Mouse (Mus musculus): ENCODE measurements around the gene Gcm1.

Gcm1 gene

GRCm38 (mm10) chr9:78096376-78096775 lies 44.7 kb downstream of the Gcm1 start:
- DNase-seq (ENCODE audit: low read depth in 2 of 2, low spot score in 2 of 2), result peak in 1 of 2 experiments; percentile 20

DNA sequence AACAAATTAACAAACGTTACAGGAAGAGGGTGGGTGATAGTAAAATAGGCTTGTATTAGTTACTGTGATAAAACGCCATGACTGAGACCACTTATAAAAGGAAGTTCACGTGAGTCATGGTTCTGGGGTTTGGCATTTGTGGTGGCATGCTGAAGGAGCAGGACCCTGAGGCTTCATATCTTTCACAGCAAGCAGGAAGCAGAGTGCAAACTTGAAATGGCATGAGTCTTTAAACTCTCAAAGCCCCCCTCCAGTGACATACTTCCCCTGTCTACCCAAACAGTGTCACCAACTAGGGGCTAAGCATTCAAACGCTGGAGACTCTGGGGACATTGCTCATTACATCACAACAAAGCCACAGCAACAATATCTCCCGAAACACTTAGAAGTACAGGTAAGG lies 49.2 kb downstream of the Gcm1 start:
- peak in 1 of 2 experiments; percentile 24 for DNase-seq (ENCODE audit: low read depth in 2 of 2, low spot score in 2 of 2)

DNA sequence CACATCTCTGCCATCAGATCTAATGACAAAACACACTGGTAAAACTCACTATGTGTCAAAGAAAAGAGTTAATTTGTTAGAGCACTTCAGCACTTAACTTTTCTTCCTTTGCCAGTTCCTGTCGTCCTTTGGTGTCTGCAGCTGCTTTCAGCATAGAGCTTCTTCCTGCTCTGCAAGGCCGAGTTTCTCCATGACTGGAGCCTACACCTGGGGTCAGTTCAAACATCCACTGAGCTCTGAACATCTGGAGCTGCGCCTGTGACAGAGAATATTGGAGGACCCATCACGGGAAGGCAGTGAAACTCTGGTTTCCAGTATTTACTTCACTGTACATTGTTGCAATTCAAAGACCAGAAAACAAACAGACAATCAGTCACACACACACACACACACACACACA lies 49.7 kb downstream of the Gcm1 start:
- peak in 1 of 2 experiments; percentile 6 for DNase-seq (ENCODE audit: low read depth in 2 of 2, low spot score in 2 of 2)

DNA sequence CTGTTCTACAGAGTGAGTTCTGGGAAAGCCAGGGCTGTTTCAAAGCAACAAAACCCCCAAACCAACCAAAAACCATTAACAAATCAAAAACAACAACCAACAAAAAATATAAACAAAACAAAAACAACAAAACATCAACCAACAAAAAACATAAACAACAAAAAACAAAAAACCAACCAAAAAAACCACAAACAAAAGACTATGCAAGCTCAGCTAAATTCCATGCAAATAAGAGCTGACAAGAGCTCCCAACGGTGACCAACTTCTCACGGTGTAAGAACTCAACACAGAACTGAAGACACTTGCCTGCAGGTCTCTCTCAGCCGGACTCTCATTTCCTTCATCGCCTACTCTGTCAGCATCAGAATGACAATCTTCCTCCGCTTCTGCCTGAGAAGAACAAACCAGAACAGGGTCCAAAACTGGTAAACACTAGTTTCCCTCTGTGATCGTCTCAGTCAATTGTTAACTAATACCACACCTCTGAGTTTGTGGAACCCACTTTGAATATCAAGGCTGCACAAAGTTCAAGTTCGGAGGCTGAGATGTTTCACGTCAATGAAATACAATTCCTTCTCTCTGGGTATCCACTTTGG lies 52.3 kb downstream of the Gcm1 start:
- DNase-seq (ENCODE audit: low read depth in 2 of 2, low spot score in 2 of 2), result no peak

DNA sequence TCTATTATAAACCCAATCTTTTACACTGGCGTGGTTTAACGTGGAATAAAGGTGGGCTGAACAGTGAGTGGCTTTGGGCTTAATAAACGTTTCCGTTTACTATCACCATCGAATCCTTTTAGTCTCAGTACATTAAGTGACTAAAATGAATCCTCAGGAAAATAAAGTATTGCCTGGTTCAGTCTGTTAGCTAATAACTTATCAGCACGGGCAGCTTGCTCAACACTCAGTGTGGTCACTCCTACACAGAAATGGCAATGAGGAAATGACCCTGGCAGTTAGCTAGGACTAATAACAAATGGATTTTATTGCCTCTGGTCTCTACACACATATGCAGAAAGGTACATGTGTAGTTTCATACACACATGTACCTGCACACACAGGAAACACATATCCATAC lies 53.2 kb downstream of the Gcm1 start:
- no peak for DNase-seq (ENCODE audit: low read depth in 2 of 2, low spot score in 2 of 2)

DNA sequence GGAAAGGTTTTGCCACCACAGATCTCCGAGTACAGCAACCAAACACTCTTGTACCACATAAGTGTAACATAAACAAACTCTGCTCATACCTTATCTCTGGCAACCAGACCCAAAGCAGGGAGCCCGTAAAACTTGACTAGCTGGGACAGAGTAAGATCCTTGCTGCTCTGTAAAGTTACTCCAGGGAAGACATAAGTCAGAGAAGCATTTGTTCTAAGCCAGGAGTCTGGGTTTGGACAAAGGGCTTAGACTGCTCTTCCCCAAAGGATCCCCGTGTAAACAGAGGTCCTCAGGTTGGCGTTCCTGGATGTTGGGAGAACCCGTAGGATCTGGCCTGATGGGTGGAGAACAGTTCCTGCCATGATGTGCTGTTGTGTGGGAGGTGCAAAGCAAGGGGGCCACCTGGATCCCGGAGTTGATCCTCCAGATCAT lies 53.8 kb downstream of the Gcm1 start:
- DNase-seq (ENCODE audit: low read depth in 2 of 2, low spot score in 2 of 2), result no peak

DNA sequence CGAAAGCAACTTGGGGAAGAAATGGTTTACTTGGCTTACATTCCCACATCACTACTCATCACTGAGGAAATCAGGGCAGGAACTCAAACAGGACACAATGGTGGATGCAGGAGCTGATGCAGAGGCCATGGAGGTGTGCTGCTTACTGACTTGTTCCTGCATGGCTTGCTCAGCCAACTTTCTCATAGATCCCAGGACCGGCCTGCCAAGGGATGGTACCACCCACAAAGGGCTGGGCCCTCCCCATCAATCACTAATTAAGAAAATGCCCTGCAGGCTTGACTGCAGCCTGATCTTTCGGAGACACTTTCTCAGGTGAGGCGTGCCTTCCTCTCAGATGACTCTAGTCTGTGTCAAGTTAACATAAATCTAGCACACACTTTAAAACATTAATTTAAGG lies 55.1 kb downstream of the Gcm1 start:
- no peak for DNase-seq (ENCODE audit: low read depth in 2 of 2, low spot score in 2 of 2)

- DNase-seq (ENCODE audit: low read depth in 2 of 2, low spot score in 2 of 2), result no peak
Observed at GRCm38 (mm10) chr9:78107582-78107911, 55.8 kb downstream of the Gcm1 start.

DNA sequence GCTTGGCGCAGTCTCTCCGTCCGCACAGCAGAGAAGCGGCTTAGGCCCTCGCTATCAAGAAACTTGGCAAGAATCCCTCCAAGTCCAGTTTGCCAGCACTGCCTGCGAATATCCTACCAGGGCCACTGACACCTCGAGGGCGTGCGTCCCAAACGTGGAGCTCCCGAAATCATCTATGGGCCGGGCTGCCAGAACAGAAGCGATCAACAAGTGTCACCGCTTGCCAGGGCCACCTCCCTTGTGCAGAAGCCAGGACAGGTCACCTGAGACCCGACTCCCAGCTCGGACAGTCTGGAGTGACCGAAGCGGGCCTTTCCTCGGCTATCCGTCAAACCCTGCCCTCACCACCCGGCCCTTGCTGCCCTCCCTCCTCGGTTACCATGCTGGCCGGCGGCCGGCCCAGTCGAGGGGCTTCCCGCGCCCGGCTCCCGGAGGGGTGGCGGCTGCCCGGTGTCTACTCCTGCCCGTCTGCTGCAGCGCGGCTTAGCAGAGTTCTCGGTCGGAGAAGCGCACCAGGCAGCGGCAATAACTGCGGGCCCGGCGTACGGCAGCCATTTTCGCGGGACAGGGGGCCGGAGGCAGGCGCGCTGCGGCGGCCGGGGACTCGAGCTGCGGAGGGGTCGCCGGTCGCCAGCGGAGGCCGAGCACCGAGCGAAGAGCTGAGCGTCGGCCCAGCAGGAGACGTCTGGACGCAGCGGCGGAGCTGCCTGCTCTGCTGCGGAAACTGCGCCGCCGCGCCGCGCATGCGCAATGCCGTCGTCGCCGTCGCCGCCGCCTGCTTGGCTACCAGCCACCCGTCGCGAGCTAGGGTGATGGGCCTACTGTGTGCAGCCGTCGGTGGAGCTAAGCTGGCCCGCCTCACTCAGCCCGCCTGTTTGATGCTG lies 56.4 kb downstream of the Gcm1 start:
- peak; percentile 66 to 67 for DNase-seq (ENCODE audit: low read depth in 2 of 2, low spot score in 2 of 2)

- DNase-seq (ENCODE audit: low read depth in 2 of 2, low spot score in 2 of 2), result peak; percentile 83 to 90
Observed at GRCm38 (mm10) chr9:78108796-78109239, 57.1 kb downstream of the Gcm1 start, which contains the start of the genes Fbxo9 and Ick. TSS of gene Fbxo9 (minus strand) at chr9:78109065. TSS of gene Ick (plus strand) at chr9:78109192.

DNA sequence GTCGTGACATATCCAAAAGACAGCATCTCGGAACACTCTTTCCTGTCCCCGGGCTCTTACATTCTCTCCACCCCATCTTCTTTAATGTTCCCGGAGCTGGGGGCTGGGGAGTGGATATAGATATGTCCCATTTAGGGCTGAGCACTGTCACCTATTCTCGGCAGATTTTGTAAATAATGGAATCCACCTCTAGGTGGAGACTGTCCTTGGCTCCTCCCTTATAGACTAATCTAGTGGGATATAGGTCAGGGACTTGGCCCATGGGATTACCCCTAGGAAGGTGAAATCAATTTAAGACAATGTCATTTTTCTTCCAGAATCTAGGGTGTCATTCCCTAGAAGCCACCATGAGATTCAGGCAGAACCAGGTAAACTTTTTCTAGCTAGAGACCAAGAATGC lies 57.9 kb downstream of the Gcm1 start:
- no peak for DNase-seq (ENCODE audit: low read depth in 2 of 2, low spot score in 2 of 2)

DNA sequence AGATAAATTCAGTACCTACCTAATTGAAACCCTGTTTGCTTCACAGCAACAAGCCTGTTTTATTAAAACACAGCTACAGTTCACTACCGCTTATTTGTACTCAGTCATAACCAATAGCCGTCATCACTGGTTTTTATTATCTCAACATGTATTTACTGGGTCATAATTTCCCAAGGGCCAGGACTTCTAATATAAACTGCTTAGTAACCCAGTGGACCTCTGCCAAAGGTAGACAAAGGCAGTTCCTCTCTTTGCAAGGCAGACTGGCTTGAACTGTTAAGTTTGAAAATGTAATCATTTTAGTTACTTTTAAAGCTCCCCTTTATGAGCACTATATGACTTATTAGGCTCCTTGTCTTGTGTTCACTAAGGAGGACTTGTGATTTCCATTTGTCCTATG lies 59.7 kb downstream of the Gcm1 start:
- DNase-seq (ENCODE audit: low read depth in 2 of 2, low spot score in 2 of 2), result no peak

DNA sequence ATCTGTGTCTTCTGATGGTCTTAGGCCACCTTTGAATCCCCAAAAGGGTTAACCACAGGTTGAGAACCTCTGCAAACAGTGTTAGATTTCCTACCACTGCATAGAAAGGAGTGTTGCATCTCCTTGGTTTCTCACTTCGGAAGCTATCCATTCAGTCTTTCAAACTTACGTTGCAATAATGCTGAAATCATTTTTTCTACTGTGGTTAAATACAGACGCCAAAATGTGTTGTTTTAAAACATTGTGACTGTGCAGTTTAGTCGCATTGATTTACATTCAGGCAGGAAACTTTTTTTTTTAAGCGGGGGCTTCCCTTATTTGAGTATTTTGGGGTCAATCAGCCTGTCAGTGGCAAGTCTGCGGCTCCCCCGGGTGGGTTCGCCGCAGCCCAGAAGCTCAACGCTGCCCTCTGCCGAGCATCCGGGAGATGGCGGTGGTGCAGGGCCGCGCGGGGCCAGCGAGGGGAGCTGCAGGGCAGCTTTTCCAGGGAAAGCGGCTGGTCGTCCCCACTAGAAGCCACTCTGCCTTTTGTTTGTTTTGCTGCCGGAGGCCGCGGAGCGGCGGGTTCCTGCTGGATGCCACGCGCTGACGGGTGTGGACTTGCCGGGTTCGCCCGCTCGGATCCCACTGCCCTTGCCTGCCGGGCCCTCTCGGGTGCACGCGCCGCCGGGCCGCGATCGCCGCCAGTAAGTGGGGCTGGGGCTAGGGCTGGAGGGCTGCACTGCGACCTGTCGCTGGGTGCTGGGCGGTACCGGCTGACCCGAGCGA lies 61.2 kb downstream of the Gcm1 start:
- peak; percentile 87 to 93 for DNase-seq (ENCODE audit: low read depth in 2 of 2, low spot score in 2 of 2)

- no peak for DNase-seq (ENCODE audit: low read depth in 2 of 2, low spot score in 2 of 2)
Observed at GRCm38 (mm10) chr9:78113538-78113885, 61.8 kb downstream of the Gcm1 start.

Measured in CD8-positive naive resting alpha-beta T cell, adult 2 months (primary cell).